8 mouse cellular contexts compared by ENCODE assay signal in genomic region chr8:122329553-122330239, GRCm38 (mm10). TPM values are rescaled to one million over a fixed set of nuclear protein-coding genes. Genes with fewer than 3 reads are reported as not detected.
DNase-seq lines count a peak whose midpoint lies in the region; ATAC-seq lines count a peak whose summit lies in the region.
"Had no signal": no experiment of that assay in that cellular context is flagged by ENCODE, and none has a peak within 500 bp of the region (broad histone marks: within the 10 kb centered on the region; RNA-seq: fewer than 3 reads in every experiment).

No protein-coding gene starts in this region.

- peaks cover 3% of the 10 kb centered on the region; the same call in 1 of the 2 replicates for H3K4me1 ChIP-seq in neural tube, embryonic 12.5 days
- peaks cover 37% of the 10 kb centered on the region for H3K4me1 ChIP-seq in hindbrain, embryonic 15.5 days (replicated peaks)

- no peak for DNase-seq in neural tube, embryonic 10.5 days (ENCODE audit: extremely low spot score, low spot score)
- DNase-seq in left cerebral cortex, postnatal 36 days (ENCODE audit: low spot score in 2 of 2): no peak
- DNase-seq in frontal cortex, postnatal 36 days (ENCODE audit: low spot score in 2 of 2): no peak
- DNase-seq in frontal cortex, postnatal 25 days (ENCODE audit: low spot score in 2 of 2): no peak
- DNase-seq: right cerebral cortex, adult 18-20 months had no signal

- H3K4me2 ChIP-seq in neural tube, embryonic 12.5 days (replicated peaks): no peak overlapping the region
- no peak overlapping the region for H3K4me2 ChIP-seq in hindbrain, embryonic 15.5 days

- H3K9me3 ChIP-seq in neural tube, embryonic 12.5 days: no peaks in the 10 kb centered on the region
- H3K9me3 ChIP-seq in hindbrain, embryonic 15.5 days: no peaks in the 10 kb centered on the region

- no peak for ATAC-seq in neural tube, embryonic 12.5 days (ENCODE audit: low FRiP score, low read depth)
- ATAC-seq in hindbrain, embryonic 15.5 days (ENCODE audit: low FRiP score, low read depth): 0 out of 2 replicates have a peak, but pooled peaks have one; percentile 23
- peak; percentile 38 for ATAC-seq in megakaryocyte progenitor cell, adult 5-6 weeks (replicated peaks; ENCODE audit: poor library complexity)

- intact Hi-C loops in left cerebral cortex, postnatal 36 days (cut with DNase I): loop anchor here (5.0 kb wide), 1 partner anchor 352 kb away; no protein-coding TSS in a partner anchor

- 66% methylated on average over 22 of the region's 22 CpGs for WGBS in neural tube, embryonic 12.5 days
- 47% methylated on average over 22 of the region's 22 CpGs for WGBS in hindbrain, embryonic 15.5 days

- peak overlapping the region; percentile 1; the same call in 1 of the 2 replicates for H3K9ac ChIP-seq in neural tube, embryonic 12.5 days
- H3K9ac ChIP-seq in hindbrain, embryonic 15.5 days: no peak overlapping the region

- H3K27ac ChIP-seq in neural tube, embryonic 12.5 days: no peak overlapping the region
- peak overlapping the region; percentile 45; the same call in 1 of the 2 replicates for H3K27ac ChIP-seq in hindbrain, embryonic 15.5 days (replicated peaks)

- no peak overlapping the region for H3K4me3 ChIP-seq in neural tube, embryonic 12.5 days
- H3K4me3 ChIP-seq in hindbrain, embryonic 15.5 days: no peak overlapping the region

- no peaks in the 10 kb centered on the region for H3K36me3 ChIP-seq in neural tube, embryonic 12.5 days
- peaks cover 1% of the 10 kb centered on the region; the same call in 1 of the 2 replicates for H3K36me3 ChIP-seq in hindbrain, embryonic 15.5 days

- peaks cover 19% of the 10 kb centered on the region for H3K27me3 ChIP-seq in neural tube, embryonic 12.5 days (replicated peaks)
- H3K27me3 ChIP-seq in hindbrain, embryonic 15.5 days: peaks cover 8% of the 10 kb centered on the region

RNA-seq across cellular contexts. Expression of gene Trhr2, which starts 30.9 kb away (rescaled TPM):
- not detected in 2 replicates for polyA plus RNA-seq in neural tube, embryonic 12.5 days (2016; fragmentation: Nextera tagmentation; extraction: Ambion mirVana)
- 0.10 and 0.28 TPM in 2 replicates for polyA plus RNA-seq in hindbrain, embryonic 15.5 days (2015; fragmentation: Nextera tagmentation; extraction: Ambion mirVana)
- total RNA-seq in megakaryocyte progenitor cell, adult 5-6 weeks (2015): not detected in 2 replicates
- not detected in 2 replicates for total RNA-seq in megakaryocyte progenitor cell, adult 5-6 weeks (2017)
- total RNA-seq in left cerebral cortex, postnatal 36 days (2021): 1 to 10 TPM; 8.0 to 9.2 TPM

RNA-seq across cellular contexts. Expression of gene Zc3h18, which starts 46.7 kb away (rescaled TPM):
- polyA plus RNA-seq in neural tube, embryonic 12.5 days (2016; fragmentation: Nextera tagmentation; extraction: Ambion mirVana): 57.1 and 62.4 TPM in 2 replicates
- 35.5 and 38.1 TPM in 2 replicates for polyA plus RNA-seq in hindbrain, embryonic 15.5 days (2015; fragmentation: Nextera tagmentation; extraction: Ambion mirVana)
- 26.1 and 27.2 TPM in 2 replicates for total RNA-seq in megakaryocyte progenitor cell, adult 5-6 weeks (2015)
- 55.6 and 67.3 TPM in 2 replicates for total RNA-seq in megakaryocyte progenitor cell, adult 5-6 weeks (2017)
- total RNA-seq in left cerebral cortex, postnatal 36 days (2021): 10 to 100 TPM; 38.8 to 49.9 TPM

RNA-seq across cellular contexts. Expression of gene Zfpm1, which starts 47.8 kb away (rescaled TPM):
- 2.2 and 2.3 TPM in 2 replicates for polyA plus RNA-seq in neural tube, embryonic 12.5 days (2016; fragmentation: Nextera tagmentation; extraction: Ambion mirVana)
- polyA plus RNA-seq in hindbrain, embryonic 15.5 days (2015; fragmentation: Nextera tagmentation; extraction: Ambion mirVana): 1.4 and 2.3 TPM in 2 replicates
- 12.2 and 21.6 TPM in 2 replicates for total RNA-seq in megakaryocyte progenitor cell, adult 5-6 weeks (2015)
- 9.9 and 20.3 TPM in 2 replicates for total RNA-seq in megakaryocyte progenitor cell, adult 5-6 weeks (2017)
- 10 to 100 TPM; 33.9 to 35.3 TPM for total RNA-seq in left cerebral cortex, postnatal 36 days (2021)

Comparison
In these comparisons a context has a peak if more than half of its experiments do, and no peak if none do; other contexts are left out.
1. RNA of gene Trhr2, which starts 30.9 kb away (total RNA-seq): 8.0 to 9.2 TPM in left cerebral cortex, postnatal 36 days; not detected in megakaryocyte progenitor cell, adult 5-6 weeks; every median in the first group is over 4 times any median in the second.